Mouse (Mus musculus): ENCODE measurements at regions not wholly inside any gene's neighbourhood (a gene's known extent, or its start where the extent isn't known, plus 50 kb on each side); places are given as distances from the start of the nearest gene placed in this dataset.

GRCm38 (mm10) chr13:47462148-47462547 is 339.7 kb downstream of the Rnf144b start:
- no peaks in the 10 kb centered on the region for H3K9me3 ChIP-seq (replicated peaks; ENCODE audit: control insufficient read depth, insufficient read depth, low read length, poor library complexity, severe bottlenecking)
- no peaks in the 10 kb centered on the region for H3K27me3 ChIP-seq (ENCODE audit: control insufficient read depth, insufficient read depth, low read length, poor library complexity, severe bottlenecking)
- no peak overlapping the region for H3K9ac ChIP-seq (ENCODE audit: low read depth, poor library complexity, severe bottlenecking)
- H3K4me1 ChIP-seq (ENCODE audit: control insufficient read depth, insufficient read depth, low read length) = no peaks in the 10 kb centered on the region
- TF ChIP-seq POLR2A (IDR thresholded peaks at IDR 0.05; ENCODE audit: insufficient read depth, low read length) (no peak), EP300 (IDR thresholded peaks at IDR 0.05; ENCODE audit: insufficient read depth, low read depth, low read length) (no peak), CTCF (IDR thresholded peaks at IDR 0.05; ENCODE audit: low read depth, low read length) (no peak)
- H3K27ac ChIP-seq (ENCODE audit: insufficient read depth, low read length) = no peak overlapping the region
- H3K36me3 ChIP-seq (ENCODE audit: control insufficient read depth, insufficient read depth, low read length, poor library complexity, severe bottlenecking) = no peaks in the 10 kb centered on the region
- H3K4me3 ChIP-seq (ENCODE audit: low read depth, low read length) = no peak overlapping the region

- TF ChIP-seq CTCF (IDR thresholded peaks at IDR 0.05; ENCODE audit: low read depth, low read length) (no peak), POLR2A (IDR thresholded peaks at IDR 0.05; ENCODE audit: insufficient read depth, low read length) (no peak)
- no peak overlapping the region for H3K9ac ChIP-seq (ENCODE audit: low read depth, poor library complexity, severe bottlenecking)
- no peaks in the 10 kb centered on the region for H3K4me1 ChIP-seq (ENCODE audit: control insufficient read depth, insufficient read depth, low read length)
- H3K27ac ChIP-seq (ENCODE audit: insufficient read depth, low read length) = no peak overlapping the region
- H3K4me3 ChIP-seq (ENCODE audit: low read depth, low read length) = no peak overlapping the region
- H3K9me3 ChIP-seq (replicated peaks; ENCODE audit: control insufficient read depth, insufficient read depth, low read length, poor library complexity, severe bottlenecking) = no peaks in the 10 kb centered on the region
- no peaks in the 10 kb centered on the region for H3K36me3 ChIP-seq (ENCODE audit: control insufficient read depth, insufficient read depth, low read length, poor library complexity, severe bottlenecking)
- H3K27me3 ChIP-seq (ENCODE audit: control insufficient read depth, insufficient read depth, low read length, poor library complexity, severe bottlenecking) = no peaks in the 10 kb centered on the region
Observed at GRCm38 (mm10) chr13:47471543-47472213, 349.2 kb downstream of the Rnf144b start.

GRCm38 (mm10) chr13:47480159-47480558 is 357.7 kb downstream of the Rnf144b start:
- Histone ChIP-seq H3K27me3 (ENCODE audit: control insufficient read depth, insufficient read depth, low read length, poor library complexity, severe bottlenecking) (no peaks in the 10 kb centered on the region), H3K4me1 (ENCODE audit: control insufficient read depth, insufficient read depth, low read length) (peaks cover 2% of the 10 kb centered on the region), H3K36me3 (ENCODE audit: control insufficient read depth, insufficient read depth, low read length, poor library complexity, severe bottlenecking) (no peaks in the 10 kb centered on the region), H3K27ac (ENCODE audit: insufficient read depth, low read length) (no peak overlapping the region), H3K4me3 (ENCODE audit: low read depth, low read length) (0 out of 2 replicates have a peak overlapping the region, but pooled peaks have one; percentile 4), H3K9me3 (replicated peaks; ENCODE audit: control insufficient read depth, insufficient read depth, low read length, poor library complexity, severe bottlenecking) (no peaks in the 10 kb centered on the region; the same call in 1 of the 2 replicates), H3K9ac (ENCODE audit: low read depth, poor library complexity, severe bottlenecking) (no peak overlapping the region)
- TF ChIP-seq EP300 (IDR thresholded peaks at IDR 0.05; ENCODE audit: insufficient read depth, low read depth, low read length) (no peak), POLR2A (IDR thresholded peaks at IDR 0.05; ENCODE audit: insufficient read depth, low read length) (no peak), CTCF (IDR thresholded peaks at IDR 0.05; ENCODE audit: low read depth, low read length) (no peak)

- H3K27me3 ChIP-seq (ENCODE audit: control insufficient read depth, insufficient read depth, low read length, poor library complexity, severe bottlenecking) = peaks cover 2% of the 10 kb centered on the region
- H3K4me3 ChIP-seq (ENCODE audit: low read depth, low read length) = no peak overlapping the region
- no peak overlapping the region for H3K27ac ChIP-seq (ENCODE audit: insufficient read depth, low read length)
- no peak for TF ChIP-seq CTCF (IDR thresholded peaks at IDR 0.05; ENCODE audit: low read depth, low read length)
- TF ChIP-seq EP300 (IDR thresholded peaks at IDR 0.05; ENCODE audit: insufficient read depth, low read depth, low read length) = no peak
- no peak for TF ChIP-seq POLR2A (IDR thresholded peaks at IDR 0.05; ENCODE audit: insufficient read depth, low read length)
- H3K9me3 ChIP-seq (replicated peaks; ENCODE audit: control insufficient read depth, insufficient read depth, low read length, poor library complexity, severe bottlenecking) = no peaks in the 10 kb centered on the region; the same call in 1 of the 2 replicates
- peaks cover 2% of the 10 kb centered on the region for H3K4me1 ChIP-seq (ENCODE audit: control insufficient read depth, insufficient read depth, low read length)
- H3K36me3 ChIP-seq (ENCODE audit: control insufficient read depth, insufficient read depth, low read length, poor library complexity, severe bottlenecking) = no peaks in the 10 kb centered on the region
- no peak overlapping the region for H3K9ac ChIP-seq (ENCODE audit: low read depth, poor library complexity, severe bottlenecking)
Observed at GRCm38 (mm10) chr13:47484819-47485218, 362.4 kb downstream of the Rnf144b start.

DNA sequence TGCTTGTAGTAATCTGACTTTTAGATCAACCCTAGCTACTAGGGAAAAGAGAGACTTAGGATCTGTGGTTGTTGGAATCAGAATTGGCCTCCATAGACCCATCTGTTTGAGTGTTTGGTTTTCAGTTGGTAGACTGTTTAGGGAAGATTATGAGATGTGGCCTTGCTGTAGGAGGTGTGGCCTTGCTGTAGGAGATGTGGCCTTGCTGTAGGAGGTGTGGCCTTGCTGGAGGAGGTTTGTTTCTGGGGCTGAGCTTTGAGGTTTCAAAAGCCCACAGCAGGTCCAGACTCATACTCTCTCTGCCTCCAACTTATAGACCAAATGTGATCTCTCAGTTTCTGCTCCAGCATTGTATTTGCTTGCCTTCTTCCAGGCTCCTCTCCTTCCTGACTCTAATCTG is 363.7 kb downstream of the Rnf144b start:
- H3K4me1 ChIP-seq (ENCODE audit: control insufficient read depth, insufficient read depth, low read length) = no peaks in the 10 kb centered on the region
- H3K27ac ChIP-seq (ENCODE audit: insufficient read depth, low read length) = no peak overlapping the region
- H3K27me3 ChIP-seq (ENCODE audit: control insufficient read depth, insufficient read depth, low read length, poor library complexity, severe bottlenecking) = peaks cover 2% of the 10 kb centered on the region
- H3K9ac ChIP-seq (ENCODE audit: low read depth, poor library complexity, severe bottlenecking) = no peak overlapping the region
- H3K9me3 ChIP-seq (replicated peaks; ENCODE audit: control insufficient read depth, insufficient read depth, low read length, poor library complexity, severe bottlenecking) = no peaks in the 10 kb centered on the region; the same call in 1 of the 2 replicates
- no peaks in the 10 kb centered on the region for H3K36me3 ChIP-seq (ENCODE audit: control insufficient read depth, insufficient read depth, low read length, poor library complexity, severe bottlenecking)
- H3K4me3 ChIP-seq (ENCODE audit: low read depth, low read length) = no peak overlapping the region
- TF ChIP-seq CTCF (IDR thresholded peaks at IDR 0.05; ENCODE audit: low read depth, low read length) (no peak), POLR2A (IDR thresholded peaks at IDR 0.05; ENCODE audit: insufficient read depth, low read length) (no peak), EP300 (IDR thresholded peaks at IDR 0.05; ENCODE audit: insufficient read depth, low read depth, low read length) (no peak)

- H3K27ac ChIP-seq (ENCODE audit: insufficient read depth, low read length) = no peak overlapping the region
- H3K9me3 ChIP-seq (replicated peaks; ENCODE audit: control insufficient read depth, insufficient read depth, low read length, poor library complexity, severe bottlenecking) = no peaks in the 10 kb centered on the region; the same call in 1 of the 2 replicates
- H3K4me3 ChIP-seq (ENCODE audit: low read depth, low read length) = no peak overlapping the region
- no peaks in the 10 kb centered on the region for H3K36me3 ChIP-seq (ENCODE audit: control insufficient read depth, insufficient read depth, low read length, poor library complexity, severe bottlenecking)
- H3K9ac ChIP-seq (ENCODE audit: low read depth, poor library complexity, severe bottlenecking) = no peak overlapping the region
- peaks cover 2% of the 10 kb centered on the region for H3K27me3 ChIP-seq (ENCODE audit: control insufficient read depth, insufficient read depth, low read length, poor library complexity, severe bottlenecking)
- no peaks in the 10 kb centered on the region for H3K4me1 ChIP-seq (ENCODE audit: control insufficient read depth, insufficient read depth, low read length)
- no peak for TF ChIP-seq POLR2A (IDR thresholded peaks at IDR 0.05; ENCODE audit: insufficient read depth, low read length)
- no peak for TF ChIP-seq CTCF (IDR thresholded peaks at IDR 0.05; ENCODE audit: low read depth, low read length)
- TF ChIP-seq EP300 (IDR thresholded peaks at IDR 0.05; ENCODE audit: insufficient read depth, low read depth, low read length) = no peak
Observed at GRCm38 (mm10) chr13:47486658-47487057, 364.2 kb downstream of the Rnf144b start.
